Mouse (Mus musculus) skeletal muscle tissue, adult 2 months (tissue): Measurements from ENCODE around the gene Gm49380.

Experiments
- DNase-seq: peaks from one replicate; pipeline ENCODE4 v3.0.0-alpha.2; 2012; ENCODE audit warnings: low read depth, low spot score

Gm49380 gene

DNA sequence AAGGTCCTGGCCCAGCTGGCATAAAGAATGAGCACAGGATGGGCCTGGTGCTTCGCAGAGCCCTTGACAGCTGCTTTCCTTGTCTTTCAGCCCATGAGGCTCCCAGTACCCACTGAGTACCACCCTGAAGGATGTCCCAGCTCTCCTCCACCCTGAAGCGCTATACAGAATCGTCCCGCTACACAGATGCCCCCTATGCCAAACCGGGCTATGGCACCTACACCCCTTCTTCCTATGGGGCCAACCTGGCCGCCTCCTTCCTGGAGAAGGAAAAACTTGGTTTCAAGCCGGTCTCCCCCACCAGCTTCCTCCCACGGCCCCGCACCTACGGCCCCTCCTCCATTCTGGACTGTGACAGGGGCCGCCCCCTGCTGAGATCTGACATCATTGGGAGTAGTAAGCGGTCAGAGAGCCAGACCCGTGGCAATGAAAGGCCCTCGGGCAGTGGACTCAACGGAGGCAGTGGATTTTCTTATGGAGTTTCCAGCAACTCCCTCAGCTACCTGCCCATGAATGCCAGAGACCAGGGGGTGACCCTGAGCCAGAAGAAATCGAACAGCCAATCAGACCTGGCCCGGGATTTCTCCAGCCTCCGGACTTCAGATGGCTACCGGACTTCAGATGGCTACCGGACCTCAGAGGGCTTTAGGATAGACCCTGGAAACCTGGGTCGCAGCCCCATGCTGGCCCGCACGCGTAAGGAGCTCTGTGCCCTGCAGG, 37.9 kb downstream of the Gm49380 start:
- peak; percentile 13 for DNase-seq

DNA sequence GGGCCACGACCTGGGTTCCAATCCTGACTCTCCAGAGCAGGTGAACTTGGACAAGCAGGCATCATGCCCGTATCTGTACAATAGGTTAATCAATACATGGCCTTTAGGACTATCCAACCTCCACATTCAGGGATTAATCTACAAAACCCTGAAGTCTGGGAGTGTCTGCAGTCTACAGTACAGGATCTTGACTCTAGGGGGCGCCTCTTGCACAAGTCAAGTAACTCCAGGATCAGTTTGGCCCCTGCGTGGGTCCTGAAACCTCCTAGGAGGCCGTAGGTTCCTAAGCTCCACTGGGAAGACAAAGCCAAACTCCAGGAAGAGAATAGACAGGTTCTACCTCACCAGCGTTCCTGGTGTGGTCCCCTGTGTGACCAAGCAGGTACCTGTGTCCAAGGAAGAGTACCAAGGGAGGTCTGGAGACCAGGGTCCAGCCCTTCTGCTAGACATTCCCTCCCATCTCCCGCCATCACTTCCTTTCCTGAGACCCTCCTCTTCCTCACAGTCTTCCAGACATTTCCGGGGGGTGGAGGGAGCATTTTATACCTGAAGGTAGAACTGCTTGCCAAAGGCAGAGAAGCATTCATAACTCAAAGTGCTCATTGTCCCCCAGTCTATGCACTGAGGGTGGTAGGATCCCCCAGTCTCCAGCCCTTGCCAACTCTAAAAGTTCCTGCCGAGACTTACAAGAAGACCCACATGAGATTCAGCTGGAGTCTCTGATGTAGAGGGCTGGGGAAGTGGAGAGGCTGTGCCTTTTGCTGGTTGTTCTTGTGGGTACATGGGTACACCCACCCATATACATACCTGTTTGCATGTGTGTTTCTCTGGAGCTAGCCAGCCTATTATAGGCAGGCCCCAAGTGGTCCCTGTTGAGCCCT, 38.7 kb downstream of the Gm49380 start:
- peak; percentile 66 for DNase-seq

DNA sequence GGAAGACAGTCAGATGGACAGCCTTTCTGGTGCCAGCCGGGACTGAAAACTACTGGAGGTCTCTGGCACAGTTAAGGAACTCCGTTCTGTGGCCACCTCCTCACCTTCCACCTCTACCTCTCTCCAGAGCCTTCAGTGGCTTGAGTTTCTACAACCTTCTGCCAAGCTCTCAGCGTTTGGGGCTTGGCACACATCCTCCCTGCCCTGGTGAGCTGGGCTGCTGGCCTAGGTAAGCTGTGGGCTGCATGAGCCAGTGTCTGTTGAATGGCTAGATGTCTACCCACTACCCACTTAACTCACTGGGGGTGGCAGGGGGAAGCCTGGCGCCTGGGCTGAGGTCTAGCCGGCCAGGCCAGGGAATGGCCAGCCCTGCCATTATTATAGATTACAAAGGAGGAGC, 40.2 kb downstream of the Gm49380 start:
- DNase-seq = peak; percentile 72

DNA sequence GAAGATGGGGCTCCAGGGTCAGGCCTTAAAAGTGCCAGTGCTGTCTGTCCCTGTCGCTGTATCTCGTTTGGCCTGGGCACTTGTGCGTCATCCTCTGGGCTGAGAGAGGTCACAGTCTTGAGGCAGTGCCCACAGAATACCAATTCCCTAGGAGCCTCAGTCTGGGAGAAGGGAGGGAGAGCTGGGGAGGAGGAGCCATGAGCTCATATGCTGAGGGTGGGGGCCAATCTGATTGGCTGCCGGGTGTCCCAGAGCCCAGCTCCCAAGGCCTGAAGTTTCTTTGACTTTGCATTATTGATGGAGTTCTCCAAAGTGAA, 40.7 kb downstream of the Gm49380 start:
- peak; percentile 96 for DNase-seq

DNA sequence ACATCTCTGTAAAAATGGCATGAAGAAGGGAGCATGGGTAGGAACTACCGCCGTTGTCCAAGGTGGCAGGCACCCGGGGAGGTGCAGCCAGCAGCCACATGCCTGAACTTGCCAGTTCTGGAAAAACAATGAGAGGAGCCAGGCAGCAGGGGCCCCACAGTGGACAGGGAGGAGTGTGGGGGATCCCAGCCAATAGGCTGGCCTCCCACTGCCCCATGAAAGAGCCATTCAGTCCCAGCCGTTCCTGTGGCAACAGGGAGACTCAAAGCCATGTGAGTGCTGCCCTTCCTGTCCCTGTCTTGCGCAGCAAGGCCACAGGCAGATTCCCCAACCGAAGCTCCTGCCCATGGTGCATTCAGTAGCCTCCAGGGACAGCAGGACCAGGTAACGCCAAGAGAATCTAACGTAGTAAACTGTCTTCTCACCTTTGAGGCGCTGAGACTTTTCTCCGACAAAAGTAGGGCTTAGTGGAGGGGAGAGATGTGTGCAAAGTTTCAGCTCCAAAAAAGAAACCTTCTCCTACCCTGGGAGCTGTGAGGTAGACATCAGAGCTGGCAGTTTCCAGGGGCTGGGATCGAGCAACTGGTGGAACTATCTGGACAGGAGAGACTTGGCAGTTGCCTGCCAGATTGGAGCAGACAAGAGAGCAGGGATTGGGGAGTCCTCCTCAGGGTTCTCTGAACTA, 41.2 kb downstream of the Gm49380 start:
- DNase-seq = peak; percentile 56

DNA sequence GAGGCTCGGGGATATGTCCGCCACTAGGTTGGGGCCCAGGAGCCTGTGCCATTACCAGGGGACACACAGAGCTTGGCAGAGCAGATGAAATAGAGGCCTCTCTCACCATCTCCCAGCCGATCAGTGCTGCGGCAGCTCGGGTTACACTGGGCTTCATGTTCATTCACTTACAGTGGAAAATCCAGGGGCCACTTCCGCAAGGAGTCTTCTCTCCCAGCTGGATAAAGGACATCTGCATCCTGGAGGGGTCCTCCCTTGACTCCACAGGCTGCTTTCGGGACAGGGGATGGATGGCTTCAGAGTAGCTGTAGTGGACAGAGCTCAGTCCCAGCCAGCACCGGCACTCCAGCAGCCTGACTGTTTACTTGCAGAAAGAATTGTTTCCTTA, 42.5 kb downstream of the Gm49380 start:
- peak; percentile 72 for DNase-seq

DNA sequence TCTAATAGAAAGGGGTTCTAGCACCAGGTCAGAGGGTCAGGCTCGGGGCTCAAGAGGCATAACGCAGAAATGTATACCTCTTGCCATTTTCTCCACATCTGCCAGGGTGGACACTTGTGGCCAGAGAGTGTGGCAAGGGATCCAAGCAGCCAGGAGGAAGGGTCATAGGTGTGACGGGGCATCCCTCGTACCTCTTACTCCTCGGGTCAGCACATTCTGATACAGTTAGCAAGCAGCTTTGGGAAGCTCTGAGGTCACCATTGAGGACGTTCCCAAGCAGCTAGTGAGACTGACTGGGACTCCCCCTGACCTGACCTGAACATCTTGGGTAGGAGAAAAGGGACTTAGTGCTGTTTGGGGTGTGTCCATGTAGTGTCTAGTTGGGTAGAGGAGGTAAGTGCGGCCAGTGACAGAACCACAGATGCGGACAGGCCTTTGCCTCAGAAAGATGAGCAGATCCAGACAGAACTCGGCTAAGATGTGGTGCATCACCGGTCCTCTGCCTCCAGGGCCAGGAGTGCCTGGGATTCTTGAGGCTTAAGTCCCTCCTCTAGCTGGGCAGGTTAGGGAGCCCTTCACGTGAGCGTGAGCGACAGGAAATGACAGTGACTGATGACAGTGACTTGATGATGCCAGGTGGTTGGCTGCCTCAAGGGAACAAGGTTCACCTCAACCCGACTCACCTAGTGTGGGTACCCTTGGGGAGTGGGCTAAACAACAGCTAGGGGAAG, 43.0 kb downstream of the Gm49380 start:
- DNase-seq = peak; percentile 83

DNA sequence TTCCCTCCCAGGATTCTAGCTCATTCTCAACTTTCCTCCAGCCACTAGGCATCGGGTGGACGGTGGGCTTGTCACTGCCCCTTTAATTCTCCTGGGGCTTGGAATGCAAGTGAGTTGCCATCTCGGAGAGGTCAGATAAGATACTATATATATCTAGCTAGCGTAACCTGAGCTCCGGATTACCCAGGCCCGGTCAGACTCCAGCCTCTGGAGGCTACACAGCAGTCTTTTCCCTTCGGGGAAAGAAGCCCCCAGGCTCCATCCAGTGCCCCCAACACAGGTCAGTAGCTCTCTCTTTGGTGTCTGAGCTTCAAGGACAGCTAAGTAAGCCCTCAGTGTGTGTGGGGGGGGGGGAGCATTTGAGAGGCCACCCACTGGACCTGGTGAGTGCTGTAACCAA, 44.0 kb downstream of the Gm49380 start:
- DNase-seq = peak; percentile 80

DNA sequence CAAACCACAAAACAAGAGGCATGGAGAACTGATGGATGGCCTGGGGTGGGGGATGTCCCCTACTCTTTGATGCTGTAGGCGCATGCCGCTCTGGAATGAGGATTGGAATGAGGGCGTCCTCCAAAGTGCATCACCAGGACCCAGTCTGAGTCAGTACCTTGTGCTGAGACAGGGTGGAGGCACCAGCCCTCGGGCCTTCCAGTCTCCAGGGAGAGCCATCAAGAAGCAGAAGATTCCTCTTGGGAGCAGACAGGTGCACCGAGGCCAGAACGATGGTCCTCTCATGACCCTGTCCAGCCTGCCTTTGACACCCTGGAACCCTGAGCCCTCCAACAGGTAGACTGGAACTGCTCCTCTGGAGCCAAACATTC, 45.4 kb downstream of the Gm49380 start:
- DNase-seq = no peak

DNA sequence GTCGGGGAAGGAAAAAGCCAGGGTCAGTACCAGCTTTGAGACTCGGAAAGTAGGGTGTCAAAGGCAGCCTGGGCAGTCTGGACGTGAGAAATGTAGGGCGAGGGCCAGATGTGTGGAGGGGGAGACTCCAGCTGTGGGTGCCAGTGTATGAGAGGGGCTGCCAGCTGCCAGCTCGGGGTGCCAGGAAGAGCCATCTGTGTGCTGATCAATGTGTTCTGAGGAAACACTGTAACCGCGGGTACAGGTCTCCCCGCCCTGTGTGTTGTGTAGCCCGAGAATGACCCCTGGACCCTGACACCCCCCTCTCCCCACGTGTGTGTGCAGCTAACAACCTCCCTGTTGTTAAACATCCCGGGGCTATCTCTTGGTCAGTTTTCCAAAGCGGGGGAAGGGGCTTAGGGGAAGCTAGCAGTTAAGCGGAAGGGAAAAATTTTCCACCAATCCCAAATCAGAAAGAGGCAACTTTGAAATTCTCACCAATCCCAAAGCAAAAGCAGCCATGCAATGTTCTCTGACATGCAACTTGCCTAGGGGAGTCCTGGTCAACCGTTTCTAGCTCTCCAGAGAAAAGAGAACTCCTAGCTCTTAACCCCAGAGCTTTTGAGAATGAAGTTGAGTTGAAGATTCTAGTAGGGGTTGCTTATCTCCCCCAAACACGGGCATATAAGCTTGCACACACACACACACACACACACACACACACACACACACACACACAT, 45.9 kb downstream of the Gm49380 start:
- no peak for DNase-seq

DNA sequence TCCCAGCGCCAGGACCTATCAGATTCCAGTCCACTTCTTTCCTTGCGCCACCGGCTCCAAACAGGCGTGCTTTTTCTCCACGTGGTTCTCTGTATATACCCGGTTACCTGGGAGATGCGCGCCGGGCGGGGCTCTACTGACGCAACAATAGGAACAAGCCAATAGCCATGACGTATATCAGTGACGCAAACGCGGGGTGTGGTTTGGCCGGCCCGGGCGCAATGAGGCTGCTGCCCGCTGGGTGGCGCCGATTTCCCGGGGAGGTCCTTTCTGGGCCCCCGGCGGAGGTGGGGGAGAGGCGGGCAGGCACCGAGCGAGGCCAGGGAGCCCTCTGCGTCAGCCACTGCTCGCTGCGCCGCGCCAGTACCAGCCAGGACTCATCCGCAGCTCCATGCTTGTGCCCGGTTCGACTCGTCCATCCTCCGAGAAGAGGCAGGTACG, 46.5 kb downstream of the Gm49380 start, which contains the start of gene Usp2:
Gene Usp2, plus strand, starts transcription at position 237 of the 441 bp plus-strand sequence.
- DNase-seq = peak; percentile 98

DNA sequence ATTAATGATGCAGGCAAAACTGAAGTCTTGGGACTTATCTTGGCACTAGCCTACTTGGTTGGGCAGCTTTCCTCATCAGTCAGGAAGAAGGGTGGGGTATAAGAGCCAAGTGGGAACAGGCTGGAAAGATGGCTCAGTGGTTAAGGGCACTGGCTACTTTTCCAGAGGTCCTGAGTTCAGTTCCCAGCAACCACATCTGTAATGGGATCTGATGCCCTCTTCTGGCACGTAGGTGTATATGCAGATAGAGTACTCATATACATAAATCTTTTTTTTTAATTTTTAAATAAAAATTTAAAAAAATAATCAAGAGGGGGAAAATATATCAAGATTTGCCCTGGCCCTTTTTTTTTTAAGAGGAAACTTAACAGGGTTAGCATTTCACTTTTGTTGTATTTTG, 48.1 kb downstream of the Gm49380 start:
- DNase-seq = no peak

DNA sequence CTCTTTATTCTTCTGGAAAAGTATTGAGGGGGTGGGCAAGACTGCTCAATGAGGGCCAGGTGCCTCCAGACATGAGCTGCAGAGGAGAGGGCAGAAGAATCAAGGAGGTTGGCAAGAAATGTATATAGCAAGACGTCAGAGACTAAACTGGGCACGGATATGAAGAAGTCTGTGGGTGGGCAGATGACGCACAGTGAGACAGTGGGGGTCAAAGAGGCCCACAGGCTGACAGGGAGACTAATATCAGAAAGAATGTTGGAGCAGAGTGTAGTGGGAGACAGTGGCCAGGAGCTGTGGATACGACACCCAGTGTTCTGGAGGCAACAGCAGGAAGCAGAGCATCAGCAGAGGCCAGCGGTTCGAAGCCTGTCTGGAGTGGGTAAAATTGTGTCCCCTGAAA, 54.7 kb downstream of the Gm49380 start:
- DNase-seq = no peak

DNA sequence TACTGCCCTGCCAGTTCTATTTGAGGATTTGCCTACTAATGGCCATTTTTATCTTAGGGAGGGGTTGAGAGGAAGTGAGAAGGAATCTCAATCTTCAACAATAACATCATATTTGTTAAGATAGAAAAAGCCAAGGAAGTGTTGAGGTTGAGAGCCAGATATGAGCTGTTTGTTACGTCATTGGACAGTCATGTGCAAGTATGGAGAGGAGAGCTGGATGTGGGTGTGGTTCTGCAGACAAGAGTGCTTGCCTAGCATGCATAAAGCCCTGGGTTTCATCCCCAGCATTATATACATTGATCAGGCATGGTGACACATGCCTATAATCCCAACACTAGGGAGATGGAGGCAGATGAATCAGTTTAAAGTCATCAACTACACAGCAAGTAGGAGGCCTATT, 59.4 kb downstream of the Gm49380 start:
- DNase-seq = no peak

DNA sequence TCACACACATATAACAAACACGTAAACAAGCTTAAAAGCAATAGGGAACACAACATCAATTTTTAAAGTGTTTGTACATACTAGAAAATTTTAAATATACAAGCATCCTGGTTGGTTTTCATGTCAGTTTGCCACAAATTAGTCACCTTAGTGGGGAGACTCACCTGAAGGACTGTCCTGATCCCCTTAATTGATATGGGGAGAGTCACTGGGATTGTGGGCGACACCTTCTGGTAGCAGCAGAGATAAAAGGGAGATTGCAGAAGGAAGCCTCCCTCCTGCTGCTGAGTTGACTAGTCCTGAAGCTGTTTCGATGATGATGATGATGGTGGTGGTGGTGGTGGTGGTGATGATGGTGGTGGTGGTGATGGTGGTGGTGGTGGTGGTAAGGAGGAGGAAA, 60.4 kb downstream of the Gm49380 start:
- DNase-seq = no peak

DNA sequence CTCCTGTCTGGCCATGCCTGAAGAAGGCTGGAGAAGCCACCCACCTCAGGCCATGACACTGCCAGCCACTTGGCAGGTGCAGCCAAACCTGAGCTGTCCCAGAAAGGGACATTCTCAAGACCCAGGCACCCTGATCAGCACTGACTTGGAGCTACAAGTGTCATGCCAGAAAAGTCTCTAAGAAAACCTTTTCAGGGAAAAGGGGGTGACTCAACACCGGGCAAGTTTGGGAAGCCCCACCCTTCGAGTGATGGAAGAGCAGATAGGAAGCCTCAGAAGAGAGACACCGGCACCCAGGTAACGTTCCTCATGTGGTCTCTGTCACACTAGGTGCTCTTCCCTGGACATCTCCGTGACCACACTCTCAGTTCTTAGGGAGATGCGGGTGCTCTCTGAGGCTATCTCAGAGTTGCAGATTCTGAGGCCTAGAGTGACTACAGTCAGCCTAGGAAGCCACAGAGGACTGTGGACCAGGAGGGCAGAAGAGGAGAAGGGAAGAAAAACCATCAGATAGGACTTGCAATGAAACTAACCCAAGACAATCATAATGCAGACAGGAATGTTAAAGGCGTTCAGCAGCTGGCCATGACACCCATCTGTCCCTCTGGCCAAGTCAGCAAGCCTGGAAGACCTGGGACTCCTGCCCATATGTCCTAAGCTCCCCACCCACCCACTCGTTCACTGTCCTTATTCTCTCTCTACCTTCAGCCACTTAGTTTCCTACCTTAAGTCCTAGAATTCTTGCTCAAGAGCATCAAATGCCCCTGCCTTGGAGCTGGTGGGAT, 63.7 kb downstream of the Gm49380 start:
- no peak for DNase-seq

DNA sequence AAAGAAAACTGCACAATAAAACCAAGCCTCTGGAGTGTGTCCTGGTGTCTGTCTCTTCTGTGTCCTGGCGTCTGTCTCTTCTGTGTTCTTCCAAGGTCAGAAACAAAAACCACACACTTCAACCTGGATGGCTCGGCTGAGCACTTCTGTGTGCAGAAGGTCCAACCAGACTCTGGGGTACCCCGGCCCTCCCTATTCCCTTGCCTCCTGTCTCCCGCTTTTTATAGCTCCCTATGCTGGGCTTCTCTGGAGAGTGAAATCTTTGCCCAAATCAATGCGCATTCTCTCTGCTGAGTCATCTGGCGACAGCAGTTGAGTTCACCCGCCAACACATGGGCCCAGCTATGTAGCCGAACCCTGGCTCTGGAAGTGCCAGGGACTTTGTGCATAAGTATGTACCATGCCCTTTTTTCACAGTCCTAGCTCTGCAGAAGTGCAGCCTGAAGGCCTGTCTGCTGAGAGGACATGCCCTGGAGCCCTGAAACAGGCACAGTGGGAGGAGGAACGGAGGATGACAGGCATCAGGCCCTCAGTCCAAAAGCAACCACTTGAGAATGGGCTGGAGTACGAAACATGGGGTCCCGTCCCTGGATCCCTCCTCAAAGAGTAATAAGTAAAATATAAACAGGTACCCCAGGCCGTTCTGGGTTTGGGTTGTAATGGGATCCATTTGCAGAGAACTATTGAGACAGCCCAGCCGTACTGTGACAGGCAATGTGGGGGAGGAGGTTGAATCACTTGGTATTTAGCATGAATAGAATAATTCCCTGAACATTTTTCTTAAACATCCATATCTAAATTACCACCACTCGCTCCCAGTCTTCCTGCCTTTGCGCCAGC, 64.5 kb downstream of the Gm49380 start:
- no peak for DNase-seq

DNA sequence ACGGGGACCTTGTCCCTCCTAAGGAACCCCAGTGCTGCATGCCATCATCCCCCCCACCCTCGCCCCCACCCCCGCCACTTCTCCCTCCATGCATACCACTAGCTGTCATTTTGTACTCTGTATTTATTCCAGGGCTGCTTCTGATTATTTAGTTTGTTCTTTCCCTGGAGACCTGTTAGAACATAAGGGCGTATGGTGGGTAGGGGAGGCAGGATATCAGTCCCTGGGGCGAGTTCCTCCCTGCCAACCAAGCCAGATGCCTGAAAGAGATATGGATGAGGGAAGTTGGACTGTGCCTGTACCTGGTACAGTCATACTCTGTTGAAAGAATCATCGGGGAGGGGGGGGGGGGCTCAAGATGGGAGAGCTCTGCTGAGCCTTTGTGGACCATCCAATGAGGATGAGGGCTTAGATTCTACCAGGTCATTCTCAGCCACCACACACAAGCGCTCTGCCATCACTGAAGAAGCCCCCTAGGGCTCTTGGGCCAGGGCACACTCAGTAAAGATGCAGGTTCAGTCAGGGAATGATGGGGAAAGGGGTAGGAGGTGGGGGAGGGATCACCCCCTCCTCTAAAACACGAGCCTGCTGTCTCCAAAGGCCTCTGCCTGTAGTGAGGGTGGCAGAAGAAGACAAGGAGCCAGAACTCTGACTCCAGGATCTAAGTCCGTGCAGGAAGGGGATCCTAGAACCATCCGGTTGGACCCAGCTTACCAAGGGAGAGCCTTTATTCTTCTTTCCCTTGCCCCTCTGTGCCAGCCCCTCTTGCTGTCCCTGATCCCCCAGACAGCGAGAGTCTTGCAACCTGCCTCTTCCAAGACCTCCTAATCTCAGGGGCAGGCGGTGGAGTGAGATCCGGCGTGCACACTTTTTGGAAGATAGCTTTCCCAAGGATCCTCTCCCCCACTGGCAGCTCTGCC, 65.5 kb downstream of the Gm49380 start:
- no peak for DNase-seq
